Mouse (Mus musculus) T-helper 17 cell (primary cell): ENCODE measurements at regions not wholly inside any gene's neighbourhood (a gene's known extent, or its start where the extent isn't known, plus 50 kb on each side); places are given as distances from the start of the nearest gene placed in this dataset.
"Not testable (repeated sequence)": the region's sequence is repeated elsewhere in the genome, so short reads cannot be mapped to it uniquely, and the experiment has no call there.

Experiments used
- in situ Hi-C, 2 experiments: fragments of 300-600 bp; cut with MboI, MseI; formaldehyde crosslinking; loops; 1 replicate in 1 of 2; 2 replicates in 1 of 2; pipeline ENCODE4 v1.15.1; 2025; ENCODE audit warnings: high pct_unique_total_duplicates in 2 of 2

DNA sequence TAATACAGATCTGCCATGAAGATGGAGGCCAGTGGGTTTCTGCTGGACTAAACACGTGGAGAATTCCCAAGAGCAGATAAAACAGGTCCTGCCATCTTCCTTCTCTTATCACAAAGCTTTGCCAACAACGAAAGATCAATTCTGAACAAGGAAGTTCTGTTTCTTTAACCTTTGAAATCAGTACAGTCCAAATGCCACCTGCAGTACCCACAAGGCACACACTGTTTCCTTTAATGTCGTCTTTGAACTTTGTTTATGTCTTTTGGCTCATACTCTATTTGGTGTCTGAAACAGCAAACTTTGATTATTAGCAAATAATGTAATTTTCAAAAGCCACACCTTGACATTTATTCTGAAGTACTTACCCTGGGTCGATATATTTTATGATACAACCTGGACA, 536.5 kb downstream of the Bckdhb start:
- in situ Hi-C loops, result loop anchor here in 1 of 2 experiments (25.0 kb wide), 1 partner anchor 876 kb away; the partner anchor contains the start of gene Tent5a

DNA sequence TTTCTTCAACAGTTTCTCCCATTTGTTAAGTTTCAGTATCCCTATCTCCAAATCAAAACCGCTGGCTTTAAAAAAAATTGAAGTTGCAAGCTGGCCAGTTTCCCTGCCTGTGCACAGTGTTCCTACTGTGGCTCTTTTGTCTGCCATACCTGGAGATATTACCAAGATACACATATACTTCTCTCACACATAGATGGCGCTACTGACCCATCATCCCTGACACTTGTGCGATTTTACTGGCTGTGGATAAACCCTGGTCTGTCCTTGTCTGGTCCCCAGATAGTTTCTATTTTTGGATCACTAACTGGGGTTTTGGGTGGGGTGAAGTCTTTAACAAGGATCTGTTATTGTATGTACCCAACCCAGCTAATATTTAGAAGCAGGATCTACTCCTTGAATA, 541.8 kb downstream of the Bckdhb start:
- in situ Hi-C loops, result loop anchor here in 1 of 2 experiments (25.0 kb wide), 1 partner anchor 871 kb away; the partner anchor contains the start of gene Tent5a

DNA sequence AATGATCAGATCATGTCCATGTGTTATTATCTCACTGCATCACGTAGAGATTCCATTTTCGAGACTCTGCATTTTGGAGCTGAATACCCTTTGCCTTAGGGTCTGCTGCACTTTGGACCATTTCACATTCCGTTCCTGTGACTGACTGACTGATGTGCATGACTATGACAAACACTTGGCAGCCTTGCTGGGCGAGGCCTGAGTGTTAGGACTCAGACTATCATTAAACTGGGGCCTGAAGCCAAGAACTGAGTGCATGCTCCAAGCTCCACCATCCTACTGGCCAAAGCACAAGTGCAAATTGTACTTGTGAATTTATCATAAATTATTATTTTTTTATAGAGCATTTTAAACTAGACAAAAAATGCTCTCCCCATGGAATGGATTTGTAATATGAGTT, 547.8 kb downstream of the Bckdhb start:
- in situ Hi-C loops, result loop anchor here (5.0 to 25.0 kb wide), 3 partner anchors 710 to 1342 kb away; partner anchors contain the start of gene Tent5a (in 1 of the 2)

DNA sequence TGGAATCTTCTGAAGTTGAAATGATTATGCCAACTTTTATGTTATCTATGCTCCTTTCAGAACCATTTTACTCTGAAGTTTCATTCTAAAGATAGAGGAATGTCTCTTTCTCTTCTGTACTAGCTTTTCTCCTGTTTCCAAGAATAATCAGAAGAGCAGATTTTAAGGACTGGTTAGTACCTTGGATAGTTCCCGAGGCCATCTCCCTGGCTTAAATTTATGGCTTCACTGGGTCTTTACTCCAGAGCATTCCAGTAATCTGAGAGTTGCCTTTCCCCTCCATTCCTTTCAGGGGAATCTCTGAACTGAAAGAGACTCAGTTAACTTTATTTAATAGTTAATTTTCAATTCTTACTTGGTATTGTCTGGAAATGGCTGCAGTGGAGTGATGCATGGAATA, 551.0 kb downstream of the Bckdhb start:
- in situ Hi-C loops, result loop anchor here in 1 of 2 experiments (10.0 kb wide), 1 partner anchor 1339 kb away; no protein-coding TSS in a partner anchor

DNA sequence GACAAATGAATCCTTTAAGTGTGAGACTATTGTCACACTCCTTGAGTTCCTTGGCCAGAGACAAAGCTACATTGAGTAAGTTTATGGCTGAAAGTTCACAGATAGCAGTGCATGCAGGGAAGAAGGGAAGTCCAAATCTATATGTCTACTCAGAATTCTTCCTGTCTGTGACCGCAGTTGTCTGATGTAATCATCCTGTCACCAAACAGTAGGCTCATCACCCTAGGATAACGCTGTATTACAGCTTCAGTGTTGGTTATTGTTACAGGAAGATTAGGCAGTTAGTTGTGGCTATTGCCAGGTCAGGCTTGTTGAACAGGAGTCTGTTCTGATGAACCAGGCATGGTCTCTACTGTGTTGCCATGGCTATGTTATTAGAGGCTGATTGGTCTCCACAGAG, 574.6 kb downstream of the Bckdhb start:
- in situ Hi-C loops, result no loop called here

DNA sequence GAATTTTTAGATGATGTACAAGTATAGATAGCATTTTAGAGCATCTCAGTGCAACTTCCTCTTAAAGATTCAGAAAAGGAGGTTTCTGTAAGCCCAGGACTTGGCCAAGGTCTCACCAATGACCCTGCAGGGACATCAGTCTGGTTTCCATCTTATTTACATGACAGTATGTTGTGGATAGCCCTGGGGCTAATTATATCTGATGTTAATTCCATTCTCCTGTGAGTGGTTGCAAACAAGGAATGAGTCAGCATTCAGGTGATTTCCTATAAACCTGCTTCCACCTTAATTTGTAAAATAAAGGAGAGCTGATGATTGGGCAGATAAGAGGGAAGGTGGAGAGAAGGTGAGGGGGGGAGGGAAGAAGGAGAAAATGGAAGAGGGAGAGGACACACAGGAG, 578.0 kb downstream of the Bckdhb start:
- in situ Hi-C loops, result not testable (repeated sequence)

DNA sequence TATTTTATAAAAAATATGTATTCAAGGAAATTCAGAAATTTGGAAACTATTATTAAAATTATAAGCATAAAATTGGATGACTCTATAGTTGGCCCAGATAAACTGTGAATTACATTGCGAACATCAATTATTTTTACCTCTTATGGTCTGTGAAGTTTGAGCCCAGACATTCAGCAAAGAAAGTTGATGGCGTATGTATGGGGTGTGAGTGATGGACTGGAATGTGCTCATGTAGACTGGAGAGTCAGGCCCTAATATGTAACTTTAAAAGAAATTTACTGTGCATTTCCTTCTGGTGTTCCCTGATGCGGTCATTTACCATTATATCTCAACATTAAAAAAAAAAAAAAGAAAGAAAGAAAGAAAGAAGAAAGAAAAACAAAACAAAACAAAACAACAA, 592.1 kb downstream of the Bckdhb start:
- in situ Hi-C loops, result no loop called here

DNA sequence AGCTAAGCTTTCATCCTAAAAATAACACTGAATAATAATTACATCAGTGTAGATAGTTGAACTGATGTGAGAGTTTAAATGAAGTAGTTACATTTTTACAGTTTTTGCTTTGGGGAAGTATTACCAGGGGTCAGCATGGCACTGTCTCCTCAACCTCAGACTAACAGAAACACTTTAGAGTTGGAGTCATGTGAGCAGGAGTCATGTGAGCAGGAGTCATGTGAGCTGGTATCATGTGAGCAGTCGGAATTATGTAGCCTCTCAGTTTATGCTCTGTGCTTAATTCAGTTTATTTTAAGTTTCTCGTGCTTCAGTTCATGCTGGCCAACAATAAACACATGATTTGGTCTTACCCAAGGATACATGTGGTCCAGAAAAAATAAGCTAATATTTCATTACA, 620.5 kb downstream of the Bckdhb start:
- in situ Hi-C loops, result no loop called here

DNA sequence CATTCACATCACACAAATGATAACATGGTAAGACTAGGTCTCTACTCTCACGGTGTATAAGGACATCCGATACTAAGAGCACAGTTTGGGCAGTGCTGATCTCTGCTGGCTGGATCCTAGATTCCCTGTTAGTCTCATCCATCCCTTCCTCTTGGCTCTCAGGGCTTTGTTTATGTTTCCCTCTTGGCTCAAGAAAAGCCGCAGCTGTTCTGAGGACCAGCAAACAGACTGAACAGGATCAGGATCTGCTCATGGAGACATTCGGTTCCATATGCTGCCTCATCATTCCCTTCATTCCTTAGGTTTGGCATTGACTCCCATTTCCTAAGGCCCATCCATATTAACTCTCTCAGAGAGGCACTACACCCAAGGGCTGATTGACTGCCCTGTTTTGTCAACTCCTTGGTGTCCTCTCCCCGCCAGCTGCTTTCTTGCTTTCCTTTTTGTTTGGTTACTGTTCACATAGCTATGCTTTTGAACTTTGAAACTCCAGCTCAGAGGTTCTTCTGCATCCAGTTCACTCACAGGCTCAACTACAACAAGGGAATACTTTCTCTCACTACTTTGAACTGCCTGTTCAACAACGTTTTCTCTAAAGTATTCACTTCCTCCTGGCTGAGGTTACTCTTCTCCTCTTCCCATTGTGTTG, 623.2 kb downstream of the Bckdhb start:
- in situ Hi-C loops, result no loop called here

DNA sequence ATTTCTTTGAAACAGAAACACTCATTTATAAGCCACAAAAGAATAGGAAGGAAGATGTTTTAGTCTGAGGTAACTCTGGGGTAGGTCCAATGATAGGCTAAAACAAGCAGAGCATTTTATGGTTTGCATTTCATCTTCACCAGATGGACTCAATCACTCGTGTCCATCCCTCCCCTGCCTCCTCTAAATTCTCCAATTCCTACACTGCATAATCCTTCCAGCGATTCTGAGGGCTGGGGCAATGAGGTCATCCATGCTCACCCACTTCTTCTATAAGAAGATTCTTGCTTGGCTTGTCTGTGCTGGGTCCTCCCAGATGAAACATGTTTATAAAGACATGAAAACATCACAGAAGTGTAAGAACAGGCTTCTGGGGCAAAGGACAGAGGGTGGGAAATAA, 630.3 kb downstream of the Bckdhb start:
- in situ Hi-C loops, result no loop called here

DNA sequence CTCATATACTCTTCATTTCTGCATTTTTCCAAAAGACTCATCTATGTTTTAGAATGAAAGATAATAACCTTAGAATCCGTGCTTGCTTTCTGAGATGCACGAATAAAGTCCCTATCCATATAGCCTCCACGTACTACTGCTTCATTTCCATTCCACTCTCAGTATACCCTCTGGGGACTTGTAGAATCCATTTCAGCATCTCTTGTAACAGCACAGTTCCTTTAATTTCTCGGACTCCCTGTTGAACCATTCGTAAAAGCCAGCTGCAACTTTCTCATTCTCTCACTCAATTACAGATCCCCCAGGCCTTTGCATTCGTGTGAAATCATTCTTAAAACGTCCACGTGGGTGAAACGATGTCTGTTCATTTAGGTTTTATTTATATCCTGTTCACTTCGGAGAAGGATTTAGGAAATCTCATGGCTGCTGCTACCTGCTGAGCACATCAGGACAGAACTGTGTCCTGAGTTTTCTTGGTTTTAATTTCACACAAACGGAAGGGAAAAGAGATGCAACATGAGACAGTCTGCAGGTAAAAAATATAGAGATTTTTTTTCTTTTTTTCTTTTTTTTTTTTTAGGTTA, 631.4 kb downstream of the Bckdhb start:
- in situ Hi-C loops, result no loop called here

DNA sequence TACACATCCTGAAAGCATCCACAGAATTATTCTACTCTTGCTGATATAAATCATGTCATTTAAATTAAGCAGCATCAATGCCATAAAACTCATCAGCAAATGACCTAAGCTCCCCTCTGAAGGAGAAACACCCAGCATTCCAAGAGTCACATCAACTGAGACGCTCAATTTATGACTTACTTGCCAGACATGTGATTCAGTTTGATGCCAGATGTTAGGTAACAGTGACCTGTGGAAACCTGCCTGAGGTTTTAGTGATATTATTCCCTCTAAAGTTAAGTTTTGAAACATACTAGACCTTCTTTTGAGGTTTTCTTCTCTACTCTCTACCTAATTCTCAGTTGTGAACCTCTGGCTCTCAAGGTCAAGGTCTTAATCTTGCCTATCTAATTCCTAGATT, 633.4 kb downstream of the Bckdhb start:
- in situ Hi-C loops, result no loop called here

DNA sequence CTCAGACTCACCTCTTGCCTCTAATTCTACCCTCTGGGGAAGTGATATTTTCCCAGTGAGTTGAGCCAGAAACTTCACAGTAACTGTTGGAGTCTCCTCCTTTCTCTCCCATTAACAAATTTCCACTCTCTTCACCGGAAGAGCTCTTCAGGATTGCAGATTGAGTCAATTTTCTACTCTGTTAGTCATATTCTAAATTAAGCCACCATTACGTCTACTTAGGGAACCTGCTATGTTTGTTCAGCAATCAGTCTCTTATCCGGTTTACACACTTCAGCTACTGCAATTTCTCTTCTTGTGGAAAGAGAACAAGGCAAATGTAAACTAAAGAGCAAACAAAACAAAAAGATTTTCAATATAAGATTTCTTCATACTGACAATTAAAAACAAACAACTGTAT, 644.6 kb downstream of the Bckdhb start:
- in situ Hi-C loops, result no loop called here

DNA sequence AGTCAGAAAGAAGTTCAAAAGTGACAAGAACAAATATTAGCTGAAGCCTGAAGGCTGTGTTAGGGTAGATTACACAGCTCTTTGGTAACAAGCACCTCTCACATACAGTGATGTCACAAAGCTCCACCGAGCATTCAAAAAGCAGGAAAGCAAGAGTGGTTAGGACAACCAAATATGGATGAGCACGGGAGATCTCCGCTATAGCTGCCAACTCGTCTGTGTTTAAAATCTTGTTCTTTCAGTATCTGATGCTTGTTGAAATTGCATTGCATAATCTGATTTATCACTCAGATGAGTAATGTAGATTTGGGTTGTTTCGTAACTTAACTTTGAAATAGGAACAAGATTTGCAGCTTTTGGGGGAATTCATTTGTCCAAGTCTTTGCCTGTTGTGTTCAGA, 652.8 kb downstream of the Bckdhb start:
- in situ Hi-C loops, result no loop called here

DNA sequence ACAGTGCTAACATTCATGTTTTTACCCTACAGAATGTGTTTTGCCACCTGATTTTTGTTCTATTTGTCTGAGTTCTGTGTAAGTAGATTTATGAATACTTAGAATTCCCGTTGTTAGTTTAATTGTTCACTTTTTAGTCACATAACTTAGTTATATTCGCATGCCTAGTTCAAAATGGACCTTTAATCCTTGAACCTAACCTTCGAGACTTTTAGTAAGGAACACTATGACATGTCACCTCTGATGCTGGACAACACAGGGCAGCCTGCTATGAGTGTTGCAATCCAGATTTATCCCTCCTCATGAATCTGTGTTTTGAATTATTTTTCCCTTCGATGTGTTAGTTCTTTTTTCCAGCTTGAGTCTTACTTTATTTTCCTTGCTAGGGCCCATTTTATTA, 662.8 kb downstream of the Bckdhb start:
- in situ Hi-C loops, result no loop called here

DNA sequence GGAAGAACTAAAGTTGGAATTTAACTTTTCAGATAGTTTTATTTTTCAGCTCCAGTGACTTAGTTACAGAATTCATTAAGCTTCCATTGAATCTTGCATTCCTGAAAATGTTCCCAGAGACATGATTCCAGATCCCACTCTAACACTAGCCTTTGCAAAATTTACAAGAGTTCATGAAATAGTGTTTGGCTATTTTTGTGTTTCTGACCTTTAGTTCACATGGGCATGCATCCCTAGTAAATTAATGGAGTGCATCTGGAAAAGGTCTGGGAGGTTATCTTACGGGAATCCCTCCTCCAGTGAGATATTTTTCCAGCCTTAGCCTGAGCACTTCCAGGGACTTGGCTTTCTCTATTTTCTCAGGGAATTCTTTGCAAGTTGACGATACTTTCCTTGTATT, 669.8 kb downstream of the Bckdhb start:
- in situ Hi-C loops, result no loop called here
